In the genomic region with DNA sequence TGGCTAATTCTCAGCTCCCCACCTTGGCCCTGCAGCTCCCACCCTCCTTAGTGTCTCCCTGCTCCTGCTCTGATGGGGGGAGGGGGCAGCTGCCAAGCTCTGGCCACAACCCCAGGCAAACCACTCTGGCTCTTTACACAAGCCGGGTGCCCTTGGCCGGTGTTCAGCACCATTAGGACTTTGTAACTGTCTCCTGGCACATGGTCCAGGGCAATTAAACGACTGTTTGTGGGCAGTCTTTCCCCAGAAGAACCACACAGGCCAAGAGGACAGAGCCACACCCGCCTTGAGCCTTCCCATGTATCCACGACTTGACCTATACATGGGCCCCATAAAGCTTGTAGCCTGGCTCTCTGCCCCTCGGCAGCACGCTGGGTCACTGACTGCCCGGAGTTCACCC, we compare ENCODE assay signal across 8 mouse cellular contexts. TPM values are rescaled to one million over a fixed set of nuclear protein-coding genes. Genes with fewer than 3 reads are reported as not detected.
DNase-seq lines count a peak whose midpoint lies in the region.
"Had no signal": no experiment of that assay in that cellular context is flagged by ENCODE, and none has a peak within 500 bp of the region (broad histone marks: within the 10 kb centered on the region; RNA-seq: fewer than 3 reads in every experiment).

No protein-coding gene starts in this region.

- DNase-seq in left cerebral cortex, postnatal 4 days, result peak; percentile 64
- DNase-seq in left cerebral cortex, postnatal 25 days (ENCODE audit: low spot score in 2 of 2), result no peak
- peak; percentile 36 for DNase-seq in adipocyte (ENCODE audit: low spot score)
- DNase-seq in gastrocnemius, postnatal 14 days, result peak; percentile 62
- DNase-seq in kidney, postnatal 14 days, result peak; percentile 85
- no peak for DNase-seq in lung, postnatal 25 days (ENCODE audit: low spot score)
- DNase-seq in forebrain, embryonic 10.5 days (ENCODE audit: extremely low spot score, low spot score), result no peak
- DNase-seq: thymus, postnatal 4 days had no signal

- intact Hi-C loops in left cerebral cortex, postnatal 4 days (cut with DNase I), result no loop called here
- intact Hi-C loops in left cerebral cortex, postnatal 25 days (cut with DNase I), result no loop called here
- intact Hi-C loops in gastrocnemius, postnatal 14 days (cut with DNase I; ENCODE audit: low total_unique reads), result no loop called here

- WGBS in forebrain, embryonic 10.5 days, result 75% methylated on average over 8 of the region's 8 CpGs

- H3K9me3 ChIP-seq in forebrain, embryonic 10.5 days, result no peaks in the 10 kb centered on the region

- peaks cover 16% of the 10 kb centered on the region for H3K4me1 ChIP-seq in forebrain, embryonic 10.5 days

- no peaks in the 10 kb centered on the region for H3K36me3 ChIP-seq in forebrain, embryonic 10.5 days (replicated peaks)

- no peak overlapping the region for H3K27ac ChIP-seq in forebrain, embryonic 10.5 days

- H3K27me3 ChIP-seq in forebrain, embryonic 10.5 days (ENCODE audit: poor library complexity, severe bottlenecking), result peaks cover 7% of the 10 kb centered on the region

- H3K4me3 ChIP-seq in forebrain, embryonic 10.5 days, result no peak overlapping the region

RNA-seq across cellular contexts. Expression of a gene that starts 10.3 kb away (rescaled TPM):
- under 1 TPM; 0.70 to 0.92 TPM for total RNA-seq in left cerebral cortex, postnatal 4 days (2021)
- total RNA-seq in left cerebral cortex, postnatal 25 days (2021), result 1 to 10 TPM; 4.2 to 6.6 TPM
- 10 to 100 TPM in 1 of 2 experiments, 1 to 10 TPM in 1; 9.5 to 20.5 TPM for total RNA-seq in gastrocnemius, postnatal 14 days (2021)
- polyA plus RNA-seq in forebrain, embryonic 10.5 days (2016; fragmentation: Nextera tagmentation; extraction: Ambion mirVana), result 1.3 and 1.5 TPM in 2 replicates

RNA-seq across cellular contexts. Expression of a gene that starts 20.9 kb away (rescaled TPM):
- 10 to 100 TPM; 18.1 to 18.3 TPM for total RNA-seq in left cerebral cortex, postnatal 4 days (2021)
- 10 to 100 TPM; 27.6 to 28.0 TPM for total RNA-seq in left cerebral cortex, postnatal 25 days (2021)
- 100 to 1,000 TPM in 1 of 2 experiments, 10 to 100 TPM in 1; 87.5 to 102 TPM for total RNA-seq in gastrocnemius, postnatal 14 days (2021)
- 4.8 and 5.3 TPM in 2 replicates for polyA plus RNA-seq in forebrain, embryonic 10.5 days (2016; fragmentation: Nextera tagmentation; extraction: Ambion mirVana)

Comparison
In these comparisons a context has a peak if more than half of its experiments do, and no peak if none do; other contexts are left out.
1. DNase-seq: peak in left cerebral cortex, postnatal 4 days (single experiment), adipocyte (single experiment), gastrocnemius, postnatal 14 days (single experiment) and kidney, postnatal 14 days (single experiment); none in left cerebral cortex, postnatal 25 days (0 of 2), lung, postnatal 25 days (single experiment) and forebrain, embryonic 10.5 days (single experiment).